Mouse (Mus musculus) small intestine, adult 2 months (tissue): ENCODE data around the gene Emp1. TPM values are rescaled to one million over a fixed set of nuclear protein-coding genes. Genes with fewer than 3 reads are reported as not detected.

Experiments used
- H3K27ac ChIP-seq: fragments of 200-500 bp; 2 replicates; pipeline ENCODE4 v1.5.1; 2012; ENCODE audit warnings: low read depth, low read length, control low read depth, inconsistent platforms; ENCODE audit not compliant: insufficient read depth
- H3K27me3 ChIP-seq: fragments of 200-500 bp; 2 replicates; pipeline ENCODE4 v1.6.1; 2012; ENCODE audit warnings: mild to moderate bottlenecking, moderate library complexity, low read length, inconsistent platforms; ENCODE audit not compliant: control insufficient read depth, insufficient read depth
- H3K36me3 ChIP-seq: fragments of 200-500 bp; 2 replicates; pipeline ENCODE4 v1.6.1; 2012; ENCODE audit warnings: mild to moderate bottlenecking, low read length, control low read depth, inconsistent platforms; ENCODE audit not compliant: control insufficient read depth, insufficient read depth
- H3K4me1 ChIP-seq: fragments of 200-500 bp; 2 replicates; pipeline ENCODE4 v1.6.1; 2012; ENCODE audit warnings: low read length, inconsistent platforms, mixed read lengths; ENCODE audit not compliant: control insufficient read depth, insufficient read depth, insufficient read length
- H3K4me3 ChIP-seq: fragments of 200-500 bp; 2 replicates; pipeline ENCODE4 v1.5.1; 2012; ENCODE audit warnings: low read depth, mild to moderate bottlenecking, control low read depth, inconsistent platforms, low read length, moderate library complexity
- CTCF ChIP-seq: fragments of 200-500 bp; IDR thresholded peaks from 2 replicates; pipeline ENCODE4 v1.5.1; 2012; ENCODE audit warnings: low read depth, mild to moderate bottlenecking, control low read depth, inconsistent platforms, low read length, moderate library complexity, mixed read lengths; ENCODE audit not compliant: insufficient replicate concordance, insufficient read length; ENCODE audit errors: extremely low read depth
- POLR2A ChIP-seq: fragments of 200-500 bp; IDR thresholded peaks from 2 replicates; pipeline ENCODE4 v1.6.1; 2012; ENCODE audit warnings: low read depth, mild to moderate bottlenecking, control low read depth, inconsistent platforms, low read length, moderate library complexity
- WGBS: fragments of 180-500 bp; shearing (Covaris S2); methylation state at CpG from one replicate; pipeline ENCODE4 v1.1.7; 2018; 5-methylcytosine and 5-hydroxymethylcytosine counted together
- polyA plus RNA-seq: library from polyadenylated mRNA; depleted of rRNA; stranded (reverse); fragments of >200 nt; gene quantifications from 2 replicates; pipeline ENCODE4 v1.2.3, GENCODE M21; 2012; rRNA removed

Emp1 gene
- polyA plus RNA-seq, 1 experiment: 234 TPM

DNA sequence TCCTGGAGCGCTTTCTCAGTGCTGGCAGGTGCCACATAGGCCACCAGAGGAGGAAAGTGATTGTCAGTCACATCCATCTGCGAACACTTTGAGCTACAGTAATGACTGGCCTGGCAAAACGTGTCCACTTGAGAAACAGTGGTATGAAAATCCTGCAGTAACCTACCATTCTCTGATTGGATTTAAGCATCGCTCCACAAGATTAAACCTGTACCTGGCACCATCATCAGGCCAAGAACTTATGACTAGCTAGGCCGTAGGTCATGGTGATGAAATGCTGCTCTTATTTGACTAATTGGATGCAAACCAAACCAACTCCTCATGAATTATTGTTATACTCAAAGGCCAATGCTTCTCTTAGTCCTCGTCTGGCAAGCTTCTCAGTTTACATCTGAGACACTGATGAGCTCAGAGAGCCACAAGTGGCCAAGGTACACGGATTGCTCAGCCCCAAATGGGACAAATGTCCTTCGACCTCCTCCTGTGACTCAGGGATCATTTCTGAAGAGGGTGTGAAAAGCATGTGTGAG is 68.2 kb downstream of the Emp1 start:
- no peaks in the 10 kb centered on the region for H3K4me1 ChIP-seq
- H3K36me3 ChIP-seq: no peaks in the 10 kb centered on the region
- 76% methylated on average over 8 of the region's 8 CpGs for WGBS
- no peaks in the 10 kb centered on the region; the same call in 1 of the 2 replicates for H3K27me3 ChIP-seq
- no peak for TF ChIP-seq POLR2A
- TF ChIP-seq CTCF: no peak
- no peak overlapping the region for H3K4me3 ChIP-seq
- no peak overlapping the region for H3K27ac ChIP-seq

Other genes with a start within 250 kb of the Emp1 start
- gene Gprc5d, start 244.3 kb upstream of the Emp1 start, polyA plus RNA-seq: not detected in 2 replicates
- 6.9 and 22.5 TPM in 2 replicates for gene Fam234b, start 164.6 kb upstream of the Emp1 start, polyA plus RNA-seq
- 4.9 and 7.4 TPM in 2 replicates for gene Hebp1, start 164.5 kb upstream of the Emp1 start, polyA plus RNA-seq
- gene Gsg1, start 108.2 kb upstream of the Emp1 start, polyA plus RNA-seq: 0.84 and 1.4 TPM in 2 replicates
- not detected in 2 replicates for gene Pbp2, start 52.1 kb upstream of the Emp1 start, polyA plus RNA-seq